Mouse (Mus musculus) splenic B cell, adult 2 months (primary cell): ENCODE measurements around the gene Psmb8.
A peak's percentile ranks its signal among the peaks of the same experiment; 100 is the strongest.
"Not testable (repeated sequence)": the region's sequence is repeated elsewhere in the genome, so short reads cannot be mapped to it uniquely, and the experiment has no call there.

Experiments
- DNase-seq: peaks from one replicate; pipeline ENCODE4 v3.0.0-alpha.2; 2011; ENCODE audit warnings: low read depth, low spot score
- H3K27me3 ChIP-seq: 2 replicates; pipeline ENCODE4 v1.6.1; 2012; ENCODE audit warnings: mild to moderate bottlenecking, low read length, moderate library complexity, mixed read lengths; ENCODE audit not compliant: control insufficient read depth, poor library complexity, insufficient read depth, severe bottlenecking
- H3K36me3 ChIP-seq: 2 replicates; pipeline ENCODE4 v1.6.1; 2012; ENCODE audit warnings: mild to moderate bottlenecking, low read length, moderate library complexity, mixed read lengths; ENCODE audit not compliant: control insufficient read depth, poor library complexity, insufficient read depth, severe bottlenecking

Psmb8 gene

GRCm38 (mm10) chr17:34215176-34215575 lies 17.7 kb downstream of the Psmb8 start:
- DNase-seq = no peak
- H3K27me3 ChIP-seq = no peaks in the 10 kb centered on the region
- peaks cover 31% of the 10 kb centered on the region for H3K36me3 ChIP-seq

GRCm38 (mm10) chr17:34217216-34217928 lies 19.9 kb downstream of the Psmb8 start:
- no peaks in the 10 kb centered on the region for H3K27me3 ChIP-seq
- peaks cover 25% of the 10 kb centered on the region for H3K36me3 ChIP-seq
- no peak for DNase-seq

- Histone ChIP-seq H3K36me3 (peaks cover 21% of the 10 kb centered on the region), H3K27me3 (no peaks in the 10 kb centered on the region)
- no peak for DNase-seq
Observed at GRCm38 (mm10) chr17:34217986-34218385, 20.5 kb downstream of the Psmb8 start.

- Histone ChIP-seq H3K36me3 (peaks cover 21% of the 10 kb centered on the region), H3K27me3 (no peaks in the 10 kb centered on the region)
- no peak for DNase-seq
Observed at GRCm38 (mm10) chr17:34218675-34219074, 21.2 kb downstream of the Psmb8 start.

GRCm38 (mm10) chr17:34219096-34219495 lies 21.6 kb downstream of the Psmb8 start:
- not testable (repeated sequence) for H3K27me3 ChIP-seq
- peaks cover 17% of the 10 kb centered on the region for H3K36me3 ChIP-seq
- peak; percentile 66 for DNase-seq

- not testable (repeated sequence) for DNase-seq, H3K27me3 ChIP-seq
- H3K36me3 ChIP-seq = peaks cover 13% of the 10 kb centered on the region
Observed at GRCm38 (mm10) chr17:34219801-34220200, 22.3 kb downstream of the Psmb8 start.

- not testable (repeated sequence) for H3K36me3 ChIP-seq, H3K27me3 ChIP-seq, DNase-seq
Observed at GRCm38 (mm10) chr17:34220401-34220800, 22.9 kb downstream of the Psmb8 start.

- Histone ChIP-seq H3K27me3 (no peaks in the 10 kb centered on the region), H3K36me3 (no peaks in the 10 kb centered on the region)
- no peak for DNase-seq
Observed at GRCm38 (mm10) chr17:34224816-34225215, 27.3 kb downstream of the Psmb8 start.

- DNase-seq = no peak
- H3K36me3 ChIP-seq = no peaks in the 10 kb centered on the region
- no peaks in the 10 kb centered on the region for H3K27me3 ChIP-seq
Observed at GRCm38 (mm10) chr17:34225426-34225825, 27.9 kb downstream of the Psmb8 start.

GRCm38 (mm10) chr17:34225911-34226310 lies 28.4 kb downstream of the Psmb8 start:
- not testable (repeated sequence) for H3K36me3 ChIP-seq, DNase-seq, H3K27me3 ChIP-seq

GRCm38 (mm10) chr17:34230971-34231370 lies 33.5 kb downstream of the Psmb8 start:
- not testable (repeated sequence) for H3K36me3 ChIP-seq, H3K27me3 ChIP-seq, DNase-seq

- not testable (repeated sequence) for H3K27me3 ChIP-seq, H3K36me3 ChIP-seq, DNase-seq
Observed at GRCm38 (mm10) chr17:34232021-34232420, 34.5 kb downstream of the Psmb8 start.

GRCm38 (mm10) chr17:34234926-34235325 lies 37.4 kb downstream of the Psmb8 start:
- no peaks in the 10 kb centered on the region for H3K27me3 ChIP-seq
- peak; percentile 97 for DNase-seq
- H3K36me3 ChIP-seq = no peaks in the 10 kb centered on the region

- Histone ChIP-seq H3K27me3 (no peaks in the 10 kb centered on the region), H3K36me3 (peaks cover 8% of the 10 kb centered on the region)
- no peak for DNase-seq
Observed at GRCm38 (mm10) chr17:34236691-34237090, 39.2 kb downstream of the Psmb8 start.

GRCm38 (mm10) chr17:34237741-34238140 lies 40.2 kb downstream of the Psmb8 start:
- DNase-seq = no peak
- Histone ChIP-seq H3K36me3 (peaks cover 18% of the 10 kb centered on the region), H3K27me3 (no peaks in the 10 kb centered on the region)

GRCm38 (mm10) chr17:34238706-34239105 lies 41.2 kb downstream of the Psmb8 start, which contains the start of gene H2-Ob:
H2-Ob (plus strand) TSS chr17:34238903.
- Histone ChIP-seq H3K36me3 (peaks cover 23% of the 10 kb centered on the region), H3K27me3 (no peaks in the 10 kb centered on the region)
- DNase-seq = peak; percentile 97
